Mouse (Mus musculus): Measurements from ENCODE around the gene Xpo6. TPM values are rescaled to one million over a fixed set of nuclear protein-coding genes. Genes with fewer than 3 reads are reported as not detected.

Gene Xpo6
- polyA plus RNA-seq, 1 experiment, result 162 TPM

- Histone ChIP-seq H3K27ac (ENCODE audit: insufficient read depth, low read length) (no peak overlapping the region), H3K4me3 (replicated peaks; ENCODE audit: insufficient read depth, low read depth, low read length) (no peak overlapping the region), H3K4me1 (ENCODE audit: control insufficient read depth, insufficient read depth, low read length) (peaks cover 8% of the 10 kb centered on the region; the same call in 1 of the 2 replicates), H3K27me3 (ENCODE audit: control insufficient read depth, insufficient read depth, low read length) (no peaks in the 10 kb centered on the region)
- DNase-seq, result no peak
- 95% methylated on average over 1 of the region's 1 CpGs for WGBS
- no peak for TF ChIP-seq CTCF (IDR thresholded peaks at IDR 0.05; ENCODE audit: borderline replicate concordance, insufficient read depth, low read depth, low read length)
Measured at GRCm38 (mm10) chr7:126191471-126191870, 8.8 kb downstream of the Xpo6 start.

GRCm38 (mm10) chr7:126189517-126189916 lies 10.8 kb downstream of the Xpo6 start:
- H3K27me3 ChIP-seq (ENCODE audit: control insufficient read depth, insufficient read depth, low read length), result no peaks in the 10 kb centered on the region; the same call in 1 of the 2 replicates
- no peak overlapping the region for H3K27ac ChIP-seq (ENCODE audit: insufficient read depth, low read length)
- TF ChIP-seq POLR2A (IDR thresholded peaks at IDR 0.05; ENCODE audit: borderline replicate concordance, insufficient read depth, low read length) (no peak), CTCF (IDR thresholded peaks at IDR 0.05; ENCODE audit: borderline replicate concordance, insufficient read depth, low read depth, low read length) (no peak)
- WGBS, result 94% methylated on average over 1 of the region's 1 CpGs
- H3K4me3 ChIP-seq (replicated peaks; ENCODE audit: insufficient read depth, low read depth, low read length), result no peak overlapping the region
- DNase-seq, result no peak
- peaks cover 12% of the 10 kb centered on the region for H3K4me1 ChIP-seq (ENCODE audit: control insufficient read depth, insufficient read depth, low read length)

- DNase-seq, result no peak
- H3K27me3 ChIP-seq (ENCODE audit: control insufficient read depth, insufficient read depth, low read length), result no peaks in the 10 kb centered on the region; the same call in 1 of the 2 replicates
- H3K4me3 ChIP-seq (replicated peaks; ENCODE audit: insufficient read depth, low read depth, low read length), result no peak overlapping the region
- H3K4me1 ChIP-seq (ENCODE audit: control insufficient read depth, insufficient read depth, low read length), result peaks cover 17% of the 10 kb centered on the region
- no peak for TF ChIP-seq CTCF (IDR thresholded peaks at IDR 0.05; ENCODE audit: borderline replicate concordance, insufficient read depth, low read depth, low read length)
- no peak for TF ChIP-seq POLR2A (IDR thresholded peaks at IDR 0.05; ENCODE audit: borderline replicate concordance, insufficient read depth, low read length)
- H3K27ac ChIP-seq (ENCODE audit: insufficient read depth, low read length), result no peak overlapping the region
Measured at GRCm38 (mm10) chr7:126185999-126186398, 14.3 kb downstream of the Xpo6 start.

GRCm38 (mm10) chr7:126183583-126183982 lies 16.7 kb downstream of the Xpo6 start:
- 4% methylated on average over 1 of the region's 1 CpGs for WGBS
- Histone ChIP-seq H3K4me3 (replicated peaks; ENCODE audit: insufficient read depth, low read depth, low read length) (no peak overlapping the region), H3K27me3 (ENCODE audit: control insufficient read depth, insufficient read depth, low read length) (no peaks in the 10 kb centered on the region; the same call in 1 of the 2 replicates), H3K4me1 (ENCODE audit: control insufficient read depth, insufficient read depth, low read length) (peaks cover 25% of the 10 kb centered on the region), H3K27ac (ENCODE audit: insufficient read depth, low read length) (no peak overlapping the region)
- no peak for DNase-seq
- TF ChIP-seq CTCF (IDR thresholded peaks at IDR 0.05; ENCODE audit: borderline replicate concordance, insufficient read depth, low read depth, low read length) (no peak), POLR2A (IDR thresholded peaks at IDR 0.05; ENCODE audit: borderline replicate concordance, insufficient read depth, low read length) (no peak)

- TF ChIP-seq CTCF (IDR thresholded peaks at IDR 0.05; ENCODE audit: borderline replicate concordance, insufficient read depth, low read depth, low read length), result no peak
- no peak for TF ChIP-seq POLR2A (IDR thresholded peaks at IDR 0.05; ENCODE audit: borderline replicate concordance, insufficient read depth, low read length)
- no peak overlapping the region for H3K4me3 ChIP-seq (replicated peaks; ENCODE audit: insufficient read depth, low read depth, low read length)
- no peak for DNase-seq
- peaks cover 28% of the 10 kb centered on the region for H3K4me1 ChIP-seq (ENCODE audit: control insufficient read depth, insufficient read depth, low read length)
- no peaks in the 10 kb centered on the region; the same call in 1 of the 2 replicates for H3K27me3 ChIP-seq (ENCODE audit: control insufficient read depth, insufficient read depth, low read length)
- no peak overlapping the region for H3K27ac ChIP-seq (ENCODE audit: insufficient read depth, low read length)
Measured at GRCm38 (mm10) chr7:126181487-126181886, 18.8 kb downstream of the Xpo6 start.

GRCm38 (mm10) chr7:126180956-126181355 lies 19.3 kb downstream of the Xpo6 start:
- Histone ChIP-seq H3K27me3 (ENCODE audit: control insufficient read depth, insufficient read depth, low read length) (no peaks in the 10 kb centered on the region; the same call in 1 of the 2 replicates), H3K4me3 (replicated peaks; ENCODE audit: insufficient read depth, low read depth, low read length) (no peak overlapping the region), H3K4me1 (ENCODE audit: control insufficient read depth, insufficient read depth, low read length) (peaks cover 28% of the 10 kb centered on the region), H3K27ac (ENCODE audit: insufficient read depth, low read length) (no peak overlapping the region)
- TF ChIP-seq CTCF (IDR thresholded peaks at IDR 0.05; ENCODE audit: borderline replicate concordance, insufficient read depth, low read depth, low read length), result no peak
- no peak for TF ChIP-seq POLR2A (IDR thresholded peaks at IDR 0.05; ENCODE audit: borderline replicate concordance, insufficient read depth, low read length)
- no peak for DNase-seq
- WGBS, result 80% methylated on average over 3 of the region's 3 CpGs

GRCm38 (mm10) chr7:126178804-126179203 lies 21.5 kb downstream of the Xpo6 start:
- Histone ChIP-seq H3K27me3 (ENCODE audit: control insufficient read depth, insufficient read depth, low read length) (no peaks in the 10 kb centered on the region), H3K27ac (ENCODE audit: insufficient read depth, low read length) (no peak overlapping the region), H3K4me1 (ENCODE audit: control insufficient read depth, insufficient read depth, low read length) (peaks cover 20% of the 10 kb centered on the region), H3K4me3 (replicated peaks; ENCODE audit: insufficient read depth, low read depth, low read length) (no peak overlapping the region)
- DNase-seq, result no peak
- TF ChIP-seq CTCF (IDR thresholded peaks at IDR 0.05; ENCODE audit: borderline replicate concordance, insufficient read depth, low read depth, low read length), result no peak
- no peak for TF ChIP-seq POLR2A (IDR thresholded peaks at IDR 0.05; ENCODE audit: borderline replicate concordance, insufficient read depth, low read length)

- 97% methylated on average over 12 of the region's 12 CpGs for WGBS
- TF ChIP-seq CTCF (IDR thresholded peaks at IDR 0.05; ENCODE audit: borderline replicate concordance, insufficient read depth, low read depth, low read length) (0 out of 2 replicates have a peak, but pooled peaks have one; percentile 3), POLR2A (IDR thresholded peaks at IDR 0.05; ENCODE audit: borderline replicate concordance, insufficient read depth, low read length) (no peak)
Measured at GRCm38 (mm10) chr7:126175999-126176398, 24.3 kb downstream of the Xpo6 start.

More at GRCm38 (mm10) chr7:126175999-126176398, 24.3 kb downstream of the Xpo6 start:
- no peak for DNase-seq
- no peaks in the 10 kb centered on the region for H3K27me3 ChIP-seq (ENCODE audit: control insufficient read depth, insufficient read depth, low read length)
- no peak overlapping the region for H3K27ac ChIP-seq (ENCODE audit: insufficient read depth, low read length)
- H3K4me3 ChIP-seq (replicated peaks; ENCODE audit: insufficient read depth, low read depth, low read length), result no peak overlapping the region
- peaks cover 14% of the 10 kb centered on the region for H3K4me1 ChIP-seq (ENCODE audit: control insufficient read depth, insufficient read depth, low read length)
